Mouse (Mus musculus): ENCODE data around the gene Cntrl. TPM values are rescaled to one million over a fixed set of nuclear protein-coding genes. Genes with fewer than 3 reads are reported as not detected.

The Cntrl gene
- total RNA-seq, 2 experiments from 2014 or later = 33.3 to 36.4 TPM

- no peak for DNase-seq (ENCODE audit: low spot score in 2 of 2)
Observed at GRCm38 (mm10) chr2:35172246-35172645, 63.0 kb downstream of the Cntrl start.

GRCm38 (mm10) chr2:35173666-35174065 lies 64.4 kb downstream of the Cntrl start:
- DNase-seq (ENCODE audit: low spot score in 2 of 2) = no peak

GRCm38 (mm10) chr2:35174100-35174499 lies 64.8 kb downstream of the Cntrl start:
- no peak for DNase-seq (ENCODE audit: low spot score in 2 of 2)

GRCm38 (mm10) chr2:35175281-35176065 lies 66.2 kb downstream of the Cntrl start:
- DNase-seq (ENCODE audit: low spot score in 2 of 2) = no peak

GRCm38 (mm10) chr2:35178153-35178552 lies 68.9 kb downstream of the Cntrl start:
- no peak for DNase-seq (ENCODE audit: low spot score in 2 of 2)

GRCm38 (mm10) chr2:35183115-35183673 lies 73.9 kb downstream of the Cntrl start:
- DNase-seq (ENCODE audit: low spot score in 2 of 2) = no peak

- DNase-seq (ENCODE audit: low spot score in 2 of 2) = no peak
Observed at GRCm38 (mm10) chr2:35188929-35189328, 79.6 kb downstream of the Cntrl start.

- DNase-seq (ENCODE audit: low spot score in 2 of 2) = no peak
Observed at GRCm38 (mm10) chr2:35193976-35194375, 84.7 kb downstream of the Cntrl start.

- DNase-seq (ENCODE audit: low spot score in 2 of 2) = no peak
Observed at GRCm38 (mm10) chr2:35195626-35196544, 86.6 kb downstream of the Cntrl start.

GRCm38 (mm10) chr2:35199541-35199940 lies 90.2 kb downstream of the Cntrl start:
- DNase-seq (ENCODE audit: low spot score in 2 of 2) = no peak

GRCm38 (mm10) chr2:35199971-35200897 lies 90.9 kb downstream of the Cntrl start:
- DNase-seq (ENCODE audit: low spot score in 2 of 2) = peak in 1 of 2 experiments; percentile 22

- DNase-seq (ENCODE audit: low spot score in 2 of 2) = peak; percentile 100
Observed at GRCm38 (mm10) chr2:35200898-35201668, 91.8 kb downstream of the Cntrl start, which contains the start of gene Rab14. Rab14 (minus strand) TSS chr2:35201120.

GRCm38 (mm10) chr2:35203729-35204128 lies 94.4 kb downstream of the Cntrl start:
- no peak for DNase-seq (ENCODE audit: low spot score in 2 of 2)

GRCm38 (mm10) chr2:35206761-35207160 lies 97.5 kb downstream of the Cntrl start:
- DNase-seq (ENCODE audit: low spot score in 2 of 2) = no peak

GRCm38 (mm10) chr2:35208054-35208453 lies 98.8 kb downstream of the Cntrl start:
- no peak for DNase-seq (ENCODE audit: low spot score in 2 of 2)

GRCm38 (mm10) chr2:35208931-35209665 lies 99.8 kb downstream of the Cntrl start:
- no peak for DNase-seq (ENCODE audit: low spot score in 2 of 2)

GRCm38 (mm10) chr2:35211681-35212080 lies 102.4 kb downstream of the Cntrl start:
- no peak for DNase-seq (ENCODE audit: low spot score in 2 of 2)

GRCm38 (mm10) chr2:35213345-35213910 lies 104.1 kb downstream of the Cntrl start:
- no peak for DNase-seq (ENCODE audit: low spot score in 2 of 2)
